Mouse (Mus musculus) lung, postnatal 4 days (tissue): ENCODE measurements at regions not wholly inside any gene's neighbourhood (a gene's known extent, or its start where the extent isn't known, plus 50 kb on each side); places are given as distances from the start of the nearest gene placed in this dataset.
A peak's percentile ranks its signal among the peaks of the same experiment; 100 is the strongest.

Source experiments
- DNase-seq, 2 experiments: peaks; one replicate each; pipeline ENCODE4 v3.0.0; 2021

- no peak for DNase-seq
These were observed 446.5 kb downstream of the Pdgfc start for GRCm38 (mm10) chr3:81482742-81483141.

DNA sequence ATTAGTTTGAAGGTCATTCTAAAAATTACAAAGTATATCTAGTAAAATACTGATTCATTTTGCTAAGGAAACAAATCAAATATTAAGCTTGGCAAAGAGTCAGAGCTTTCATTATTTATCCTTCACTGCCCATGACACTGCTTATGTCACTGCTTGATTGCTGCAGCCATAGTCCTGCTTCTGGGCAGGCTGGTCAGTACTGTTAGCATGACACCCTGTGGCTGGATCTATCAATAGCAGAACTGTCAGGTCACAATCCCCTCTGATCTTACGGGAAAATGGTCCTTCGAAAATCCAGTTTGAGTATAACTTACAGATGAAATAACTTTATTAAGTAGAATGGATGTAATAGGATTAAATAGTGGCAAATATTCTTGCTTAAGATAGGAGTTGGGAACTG is 447.1 kb downstream of the Pdgfc start:
- DNase-seq = no peak

GRCm38 (mm10) chr3:81505316-81505715 is 427.1 kb upstream of the Ctso start:
- no peak for DNase-seq

- no peak for DNase-seq
These were observed 423.8 kb upstream of the Ctso start for GRCm38 (mm10) chr3:81508611-81509010.

GRCm38 (mm10) chr3:81521804-81522203 is 410.6 kb upstream of the Ctso start:
- DNase-seq = no peak

- DNase-seq = no peak
These were observed 401.5 kb upstream of the Ctso start for GRCm38 (mm10) chr3:81530872-81531271.

DNA sequence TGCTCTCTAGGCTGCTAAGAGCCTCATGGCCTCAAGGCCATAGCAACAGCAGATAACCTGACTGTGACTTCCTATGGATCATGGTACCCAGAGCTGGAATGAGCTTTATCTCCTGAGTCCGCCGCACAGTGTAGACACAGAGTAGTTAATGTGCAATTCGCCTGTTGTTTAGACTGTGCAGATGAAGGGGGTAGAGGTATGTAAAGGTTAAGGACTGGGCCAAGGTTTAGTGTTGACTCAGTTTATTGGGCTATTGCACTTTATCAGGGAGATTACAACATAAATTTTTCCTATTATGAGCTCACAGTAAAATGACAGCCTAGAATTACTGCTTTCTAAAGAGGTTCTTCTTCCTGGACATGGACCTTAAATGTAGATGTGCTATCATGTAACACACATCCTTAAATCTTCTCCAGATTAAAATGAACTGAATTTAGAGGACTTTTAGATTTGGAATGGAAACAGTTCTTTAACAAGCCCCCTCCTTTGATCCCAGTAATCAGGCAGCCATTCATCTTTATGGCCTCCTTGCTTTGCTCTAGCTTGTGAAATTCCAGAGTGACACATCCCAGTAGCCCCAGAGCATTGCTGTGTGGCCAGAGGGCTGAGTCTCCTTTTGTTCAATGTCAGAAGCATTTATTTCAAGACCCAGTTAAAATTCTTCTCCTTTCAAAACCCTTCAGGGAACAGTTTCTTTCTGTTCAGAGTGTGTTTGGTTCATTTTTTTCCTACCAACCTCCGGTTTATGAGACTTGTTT is 396.8 kb upstream of the Ctso start:
- DNase-seq = no peak

GRCm38 (mm10) chr3:81554773-81555172 is 377.6 kb upstream of the Ctso start:
- DNase-seq = no peak

- DNase-seq = no peak
These were observed 369.7 kb upstream of the Ctso start for GRCm38 (mm10) chr3:81562610-81563258.

- peak in 1 of 2 experiments; percentile 16 for DNase-seq
These were observed 368.3 kb upstream of the Ctso start for GRCm38 (mm10) chr3:81563858-81564756.

DNA sequence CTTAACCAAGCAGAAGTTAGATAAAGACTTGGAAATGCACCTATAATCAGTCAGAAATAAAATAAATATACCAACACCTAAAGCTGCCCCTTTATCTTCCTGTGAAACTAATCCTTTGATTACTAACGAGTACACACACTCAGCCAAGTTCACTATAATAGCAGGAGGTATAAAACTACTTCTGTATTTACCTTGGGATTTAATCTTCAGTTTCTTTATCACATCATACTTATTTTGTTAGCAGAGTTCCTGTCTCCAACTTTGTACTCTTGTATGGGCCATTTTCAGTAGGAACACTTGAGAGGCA is 367.7 kb upstream of the Ctso start:
- no peak for DNase-seq

DNA sequence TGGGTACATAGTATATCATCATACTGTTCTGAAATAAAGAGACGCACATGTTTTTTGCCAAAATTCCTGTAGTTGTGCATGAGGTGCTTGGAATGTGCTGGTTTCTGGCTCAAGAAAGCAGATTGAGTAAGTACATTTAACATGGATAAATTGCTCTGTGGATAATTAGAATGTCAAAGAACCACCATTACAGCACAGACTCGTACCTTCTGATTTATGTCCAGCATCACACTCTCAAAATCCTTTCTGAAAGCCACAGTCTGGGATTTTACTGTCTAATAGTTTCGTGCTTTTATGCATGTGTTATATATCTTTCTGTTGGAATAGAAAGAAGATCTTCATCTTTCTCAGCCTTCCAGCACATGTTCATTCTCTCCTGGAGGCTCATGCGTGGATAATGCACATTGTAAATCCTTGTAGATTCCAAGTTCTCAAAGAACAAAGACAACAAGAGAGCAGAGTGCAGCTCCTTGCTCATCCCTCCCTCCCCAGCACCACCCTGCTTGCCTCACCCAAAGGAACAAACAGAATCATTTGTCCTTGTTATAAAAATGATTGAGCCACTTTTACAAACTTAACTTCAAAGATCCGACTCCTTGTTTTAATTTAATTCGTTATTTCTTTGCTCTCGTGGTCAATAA is 348.9 kb upstream of the Ctso start:
- no peak for DNase-seq

DNA sequence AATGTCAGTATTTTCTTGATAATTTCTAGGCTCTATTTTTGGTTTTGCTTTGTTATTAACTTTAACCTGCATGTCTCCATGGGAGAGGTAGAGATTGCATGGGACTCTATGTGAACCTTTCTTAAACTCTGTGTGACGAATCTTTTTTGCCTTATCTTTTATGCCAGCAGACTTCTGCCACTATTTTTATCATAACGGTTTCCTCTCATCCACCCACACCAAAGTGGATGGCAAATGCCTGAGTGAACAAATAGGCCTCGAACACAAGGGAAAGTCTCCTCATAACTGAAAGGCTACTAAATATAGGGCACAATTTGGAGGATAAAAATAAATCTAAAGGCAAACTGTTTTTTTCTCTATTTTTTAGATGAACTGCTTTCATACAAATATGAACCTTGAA is 343.3 kb upstream of the Ctso start:
- no peak for DNase-seq

- no peak for DNase-seq
These were observed 303.2 kb upstream of the Ctso start for GRCm38 (mm10) chr3:81629157-81629556.

GRCm38 (mm10) chr3:81658490-81658889 is 273.9 kb upstream of the Ctso start:
- no peak for DNase-seq

DNA sequence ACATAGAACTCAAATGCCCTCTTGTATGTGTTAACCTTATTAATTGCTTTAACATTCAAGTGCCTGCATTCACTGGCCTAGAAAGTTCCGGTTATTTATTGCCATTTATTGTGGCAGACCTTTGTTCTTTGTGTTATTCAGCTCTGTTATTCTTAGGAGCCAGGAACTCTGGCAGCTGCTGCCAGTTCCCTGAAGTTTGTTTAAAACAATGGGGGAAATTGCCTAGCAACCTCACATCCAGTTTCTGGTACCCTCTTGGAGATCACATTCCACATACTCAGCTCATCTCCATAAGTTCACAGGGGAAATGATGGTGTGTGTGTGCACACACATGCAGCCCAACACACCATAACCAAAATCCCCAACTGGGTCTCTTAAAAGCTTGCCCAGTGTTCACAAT is 270.8 kb upstream of the Ctso start:
- no peak for DNase-seq

DNA sequence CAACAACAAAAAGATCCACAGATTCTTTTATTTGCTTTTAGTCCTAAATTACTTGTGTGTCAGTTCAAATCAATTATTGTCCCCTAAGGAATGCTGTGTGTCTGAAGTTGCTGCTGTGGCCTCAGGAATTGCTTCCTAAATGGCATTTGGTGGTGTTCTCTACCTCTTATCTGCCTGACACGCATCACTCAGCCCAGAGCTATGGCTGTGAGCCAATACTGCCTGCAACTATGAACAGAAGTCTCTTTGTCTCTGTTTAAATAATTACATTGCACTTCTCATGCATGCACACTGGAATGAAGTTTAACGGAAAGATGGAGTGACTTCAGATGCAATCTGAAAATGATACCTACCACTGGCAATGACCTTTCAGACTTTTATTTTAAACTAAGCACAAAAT is 266.1 kb upstream of the Ctso start:
- no peak for DNase-seq

DNA sequence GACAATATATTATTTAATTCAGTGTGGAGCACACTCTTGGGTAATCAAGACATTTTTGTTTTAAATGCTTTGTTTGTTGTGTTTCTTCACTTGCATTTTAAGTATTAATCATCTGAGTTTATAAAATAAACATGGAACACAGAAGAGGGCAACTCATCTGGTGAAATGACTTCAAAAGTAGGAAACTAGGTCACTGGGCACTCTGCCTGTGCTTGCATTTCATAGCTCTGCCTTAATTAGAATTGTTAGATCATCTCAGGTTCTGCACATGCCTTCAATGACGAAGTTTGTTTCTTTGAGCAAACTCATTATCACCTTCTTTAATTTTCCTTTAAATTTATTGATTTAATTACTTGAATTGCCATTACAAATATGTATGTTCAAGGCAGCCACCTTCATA is 255.8 kb upstream of the Ctso start:
- no peak for DNase-seq

DNA sequence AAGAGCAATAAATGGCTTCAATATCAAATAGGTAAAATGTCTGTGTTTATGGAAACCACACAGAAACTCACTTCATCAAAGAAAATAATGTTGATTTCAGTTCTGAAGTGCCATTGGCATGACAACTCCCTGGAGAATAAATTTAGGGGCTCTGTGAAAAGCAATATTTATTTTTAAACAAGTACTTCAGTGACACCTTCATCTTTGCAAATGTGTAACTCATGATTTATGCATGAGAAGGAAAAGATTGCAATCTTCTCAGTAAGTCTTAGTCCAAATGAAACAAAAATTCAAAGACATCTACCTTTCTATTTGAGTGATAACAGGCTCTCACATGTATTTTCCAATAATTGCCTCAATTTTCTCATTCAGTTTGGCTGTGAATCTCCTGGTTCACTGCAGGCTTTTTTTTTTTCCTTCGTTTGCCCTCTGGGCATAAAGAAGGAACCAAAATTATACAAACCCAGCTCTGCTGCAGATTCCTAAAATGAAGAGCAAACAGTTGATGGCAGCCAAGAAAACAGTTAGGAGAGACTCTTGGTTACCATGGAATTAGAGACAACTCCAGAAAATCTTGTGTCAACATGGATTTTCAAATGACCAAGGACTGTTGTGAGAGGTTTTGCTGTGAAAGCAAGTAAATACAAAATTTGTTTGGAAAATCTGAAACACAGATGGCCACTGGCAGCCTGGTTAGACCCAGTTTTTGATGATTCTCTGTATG is 230.3 kb upstream of the Ctso start:
- DNase-seq = no peak

DNA sequence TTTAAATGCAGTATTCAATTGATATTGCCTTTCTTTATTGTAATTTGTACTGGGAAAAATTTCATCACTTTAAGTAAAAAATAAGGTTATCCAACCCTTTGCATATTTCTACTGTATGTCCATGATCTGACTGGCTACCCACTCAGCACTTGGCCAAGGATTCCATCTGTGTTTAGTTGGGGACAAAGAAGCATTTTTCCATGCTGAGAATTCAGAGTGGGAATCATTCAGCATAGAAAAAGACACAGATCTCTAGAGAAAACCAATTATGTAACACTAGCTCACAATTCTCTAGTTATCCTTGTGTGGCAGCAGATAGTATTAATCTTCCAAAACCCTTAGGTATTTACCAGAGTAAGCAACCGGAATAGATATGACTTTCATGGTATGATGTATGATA is 213.5 kb upstream of the Ctso start:
- DNase-seq = no peak

- no peak for DNase-seq
These were observed 196.9 kb upstream of the Ctso start for GRCm38 (mm10) chr3:81735463-81735862.

DNA sequence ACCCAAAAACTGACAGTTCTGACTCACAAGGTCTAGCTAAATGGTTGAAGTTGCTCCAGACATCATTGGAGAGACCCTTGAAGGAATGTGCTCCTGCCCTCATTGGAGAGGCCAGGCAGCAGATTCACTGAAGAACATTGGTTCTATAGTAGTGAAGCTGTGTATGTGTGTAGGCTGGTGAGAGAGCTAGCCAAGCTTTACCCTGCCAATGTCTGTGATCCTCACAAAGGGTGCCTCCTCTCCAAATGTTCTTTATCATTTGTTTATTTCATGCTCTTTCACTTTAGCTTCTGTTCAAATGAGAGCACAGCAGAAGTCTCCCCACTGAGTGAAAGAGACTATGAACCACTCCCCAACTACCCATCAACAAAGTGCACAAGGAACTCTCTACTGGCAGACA is 195.6 kb upstream of the Ctso start:
- no peak for DNase-seq

DNA sequence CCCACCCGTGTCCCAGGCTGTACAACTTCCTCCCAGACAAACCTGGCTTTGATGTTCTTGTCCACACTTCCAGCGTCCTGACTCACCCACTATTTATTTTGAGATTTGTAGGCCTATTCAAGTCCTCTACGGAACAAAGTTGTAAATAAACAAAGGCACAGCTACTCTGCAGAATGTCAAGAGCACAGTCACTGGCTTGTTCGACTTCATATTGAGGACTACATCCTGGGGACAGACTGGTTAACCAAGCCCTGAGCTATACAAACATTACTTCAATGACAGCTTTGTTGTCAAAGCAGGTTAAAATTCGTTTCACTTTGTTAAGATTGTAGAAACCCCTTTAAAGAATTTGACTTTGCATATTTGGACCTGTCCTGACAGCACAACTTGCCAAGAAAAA is 190.3 kb upstream of the Ctso start:
- DNase-seq = no peak
